Mouse (Mus musculus): ENCODE data around the gene Fam184a. TPM values are rescaled to one million over a fixed set of nuclear protein-coding genes. Genes with fewer than 3 reads are reported as not detected.

Fam184a gene
- polyA plus RNA-seq, 1 experiment, result not detected

GRCm38 (mm10) chr10:53608274-53608673, 142.6 kb downstream of the Fam184a start:
- peaks cover 79% of the 10 kb centered on the region for H3K36me3 ChIP-seq (ENCODE audit: control insufficient read depth, insufficient read depth)
- no peak overlapping the region for H3ac ChIP-seq (ENCODE audit: control insufficient read depth, insufficient read length)
- H3K27me3 ChIP-seq (ENCODE audit: control insufficient read depth, insufficient read depth, insufficient read length), result no peaks in the 10 kb centered on the region
- TF ChIP-seq E2F4 (IDR thresholded peaks at IDR 0.05; ENCODE audit: insufficient read depth) (no peak), REST (IDR thresholded peaks at IDR 0.05; ENCODE audit: insufficient read depth, insufficient read length) (no peak)
- H3K79me2 ChIP-seq (ENCODE audit: control insufficient read depth, insufficient read depth), result no peaks in the 10 kb centered on the region
- H3K4me3 ChIP-seq, result no peak overlapping the region
- H3K4me2 ChIP-seq (ENCODE audit: low read depth), result no peak overlapping the region

DNA sequence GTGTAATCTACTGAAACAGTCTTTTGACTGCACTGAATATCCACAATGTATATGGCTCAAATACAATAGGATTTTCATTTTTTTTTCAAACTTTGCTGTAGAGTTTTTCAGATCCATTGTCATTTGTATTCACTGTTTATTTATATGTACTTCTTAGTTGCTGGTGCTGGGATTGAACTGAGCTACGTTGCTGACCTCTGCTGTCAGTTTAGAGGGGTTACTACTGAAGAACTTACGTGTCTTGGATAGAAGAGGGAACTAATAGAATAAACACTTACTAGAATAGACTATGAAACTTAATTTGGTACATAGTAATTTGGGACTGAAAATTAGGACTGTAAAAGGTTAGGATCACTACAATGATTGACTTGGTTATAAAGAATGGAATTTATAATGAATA, 145.6 kb downstream of the Fam184a start:
- no peak for TF ChIP-seq TCF3 (IDR thresholded peaks at IDR 0.05; ENCODE audit: insufficient read length, low read depth)
- no peak for TF ChIP-seq SRF (IDR thresholded peaks at IDR 0.05; ENCODE audit: control insufficient read depth, insufficient read length, low read depth)
- no peak for TF ChIP-seq E2F4 (IDR thresholded peaks at IDR 0.05; ENCODE audit: insufficient read depth)
- no peak for TF ChIP-seq REST (IDR thresholded peaks at IDR 0.05; ENCODE audit: insufficient read depth, insufficient read length)
- TF ChIP-seq CEBPB (IDR thresholded peaks at IDR 0.05; ENCODE audit: insufficient read depth, poor library complexity, severe bottlenecking), result no peak
- TF ChIP-seq POLR2A (IDR thresholded peaks at IDR 0.05; ENCODE audit: insufficient read length, low read depth), result no peak
- TF ChIP-seq MYOD1 (IDR thresholded peaks at IDR 0.05; ENCODE audit: control insufficient read depth in 1 of 3, insufficient read length in 2 of 3, low read depth in 2 of 3), result no peak
- no peak for TF ChIP-seq TCF12 (IDR thresholded peaks at IDR 0.05; ENCODE audit: insufficient read depth, poor library complexity, severe bottlenecking)
- no peak for TF ChIP-seq MAX (IDR thresholded peaks at IDR 0.05; ENCODE audit: low read depth)
- no peak for TF ChIP-seq MYOG (IDR thresholded peaks at IDR 0.05; ENCODE audit: control insufficient read depth in 1 of 3, insufficient read depth in 1 of 3, insufficient read length in 2 of 3, low read depth in 2 of 3)
- no peak for TF ChIP-seq USF1 (IDR thresholded peaks at IDR 0.05; ENCODE audit: low read depth)
- no peak for TF ChIP-seq POLR2AphosphoS2 (IDR thresholded peaks at IDR 0.05; ENCODE audit: insufficient read length, low read depth)
- Histone ChIP-seq H3K36me3 (ENCODE audit: control insufficient read depth, insufficient read depth) (peaks cover 79% of the 10 kb centered on the region), H3K27me3 (ENCODE audit: control insufficient read depth, insufficient read depth, insufficient read length) (no peaks in the 10 kb centered on the region), H3ac (ENCODE audit: control insufficient read depth, insufficient read length) (no peak overlapping the region), H3K79me2 (ENCODE audit: control insufficient read depth, insufficient read depth) (peaks cover 18% of the 10 kb centered on the region), H3K4me2 (ENCODE audit: low read depth) (no peak overlapping the region), H3K4me3 (no peak overlapping the region)

- Histone ChIP-seq H3K36me3 (ENCODE audit: control insufficient read depth, insufficient read depth) (peaks cover 23% of the 10 kb centered on the region), H3K27me3 (ENCODE audit: control insufficient read depth, insufficient read depth, insufficient read length) (no peaks in the 10 kb centered on the region), H3K79me2 (ENCODE audit: control insufficient read depth, insufficient read depth) (peaks cover 45% of the 10 kb centered on the region), H3K4me2 (ENCODE audit: low read depth) (peak overlapping the region; percentile 61), H3ac (ENCODE audit: control insufficient read depth, insufficient read length) (no peak overlapping the region), H3K4me3 (peak overlapping the region; percentile 50)
- no peak for TF ChIP-seq E2F4 (IDR thresholded peaks at IDR 0.05; ENCODE audit: insufficient read depth)
- no peak for TF ChIP-seq TCF12 (IDR thresholded peaks at IDR 0.05; ENCODE audit: insufficient read depth, poor library complexity, severe bottlenecking)
- no peak for TF ChIP-seq MYOD1 (IDR thresholded peaks at IDR 0.05; ENCODE audit: control insufficient read depth in 1 of 3, insufficient read length in 2 of 3, low read depth in 2 of 3)
- no peak for TF ChIP-seq POLR2AphosphoS2 (IDR thresholded peaks at IDR 0.05; ENCODE audit: insufficient read length, low read depth)
- no peak for TF ChIP-seq MAX (IDR thresholded peaks at IDR 0.05; ENCODE audit: low read depth)
- no peak for TF ChIP-seq MYOG (IDR thresholded peaks at IDR 0.05; ENCODE audit: control insufficient read depth in 1 of 3, insufficient read depth in 1 of 3, insufficient read length in 2 of 3, low read depth in 2 of 3)
- TF ChIP-seq CEBPB (IDR thresholded peaks at IDR 0.05; ENCODE audit: insufficient read depth, poor library complexity, severe bottlenecking), result no peak
- no peak for TF ChIP-seq POLR2A (IDR thresholded peaks at IDR 0.05; ENCODE audit: insufficient read length, low read depth)
- no peak for TF ChIP-seq TCF3 (IDR thresholded peaks at IDR 0.05; ENCODE audit: insufficient read length, low read depth)
- TF ChIP-seq SRF (IDR thresholded peaks at IDR 0.05; ENCODE audit: control insufficient read depth, insufficient read length, low read depth), result no peak
- TF ChIP-seq REST (IDR thresholded peaks at IDR 0.05; ENCODE audit: insufficient read depth, insufficient read length), result no peak
- no peak for TF ChIP-seq USF1 (IDR thresholded peaks at IDR 0.05; ENCODE audit: low read depth)
These were observed 152.1 kb downstream of the Fam184a start for GRCm38 (mm10) chr10:53598821-53599220.

DNA sequence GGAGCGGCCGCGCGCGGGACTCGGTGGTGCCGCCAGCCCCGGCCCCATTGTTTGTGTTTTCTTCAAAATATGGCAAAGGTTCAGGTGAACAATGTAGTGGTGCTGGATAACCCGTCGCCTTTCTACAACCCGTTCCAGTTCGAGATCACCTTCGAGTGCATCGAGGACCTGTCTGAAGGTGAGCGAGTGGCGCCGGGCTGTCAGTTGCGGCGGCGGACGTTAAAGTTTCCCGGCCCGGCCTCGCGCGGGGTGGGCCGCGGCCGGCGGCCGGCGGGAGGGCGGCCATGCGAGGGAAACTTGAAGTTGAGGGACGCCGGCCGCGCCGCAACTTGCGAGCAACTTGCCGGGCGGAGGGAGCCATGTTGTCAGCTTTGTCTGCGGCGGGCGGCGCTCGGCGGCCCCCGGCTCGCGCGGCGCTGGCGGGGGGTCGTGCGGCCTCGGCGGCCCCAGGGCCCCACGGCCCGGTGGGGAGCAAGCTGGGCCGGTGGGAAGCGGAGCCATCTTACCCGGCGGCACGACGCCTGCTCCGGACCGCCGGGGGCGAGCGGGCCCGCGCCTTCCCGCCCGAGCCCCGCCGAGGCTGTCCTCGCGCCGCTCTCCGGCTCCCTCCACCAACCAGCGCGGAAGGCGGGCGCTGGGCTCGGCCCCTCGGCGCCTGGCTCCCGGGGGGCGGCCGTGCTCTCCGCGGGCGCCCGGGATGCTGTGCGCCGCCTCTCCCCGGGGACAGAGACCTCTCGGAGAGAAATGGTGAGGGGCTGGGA, 153.6 kb downstream of the Fam184a start:
- peak overlapping the region; percentile 50 for H3K4me3 ChIP-seq
- peak overlapping the region; percentile 61 for H3K4me2 ChIP-seq (ENCODE audit: low read depth)
- no peaks in the 10 kb centered on the region for H3K27me3 ChIP-seq (ENCODE audit: control insufficient read depth, insufficient read depth, insufficient read length)
- peaks cover 9% of the 10 kb centered on the region for H3K36me3 ChIP-seq (ENCODE audit: control insufficient read depth, insufficient read depth)
- TF ChIP-seq USF1 (IDR thresholded peaks at IDR 0.05; ENCODE audit: low read depth), result no peak
- no peak for TF ChIP-seq MAX (IDR thresholded peaks at IDR 0.05; ENCODE audit: low read depth)
- no peak for TF ChIP-seq MYOD1 (IDR thresholded peaks at IDR 0.05; ENCODE audit: control insufficient read depth in 1 of 3, insufficient read length in 2 of 3, low read depth in 2 of 3)
- no peak for TF ChIP-seq CEBPB (IDR thresholded peaks at IDR 0.05; ENCODE audit: insufficient read depth, poor library complexity, severe bottlenecking)
- TF ChIP-seq REST (IDR thresholded peaks at IDR 0.05; ENCODE audit: insufficient read depth, insufficient read length), result no peak
- TF ChIP-seq SRF (IDR thresholded peaks at IDR 0.05; ENCODE audit: control insufficient read depth, insufficient read length, low read depth), result no peak
- TF ChIP-seq TCF12 (IDR thresholded peaks at IDR 0.05; ENCODE audit: insufficient read depth, poor library complexity, severe bottlenecking), result no peak
- peak; percentile 13 for TF ChIP-seq E2F4 (IDR thresholded peaks at IDR 0.05; ENCODE audit: insufficient read depth)
- no peak for TF ChIP-seq TCF3 (IDR thresholded peaks at IDR 0.05; ENCODE audit: insufficient read length, low read depth)
- peak; percentile 24 for TF ChIP-seq POLR2AphosphoS2 (IDR thresholded peaks at IDR 0.05; ENCODE audit: insufficient read length, low read depth)
- peak; percentile 44 for TF ChIP-seq POLR2A (IDR thresholded peaks at IDR 0.05; ENCODE audit: insufficient read length, low read depth)
- TF ChIP-seq MYOG (IDR thresholded peaks at IDR 0.05; ENCODE audit: control insufficient read depth in 1 of 3, insufficient read depth in 1 of 3, insufficient read length in 2 of 3, low read depth in 2 of 3), result no peak
- H3K79me2 ChIP-seq (ENCODE audit: control insufficient read depth, insufficient read depth), result peaks cover 42% of the 10 kb centered on the region
- peak overlapping the region; percentile 45 for H3ac ChIP-seq (ENCODE audit: control insufficient read depth, insufficient read length)
